In the genomic region with DNA sequence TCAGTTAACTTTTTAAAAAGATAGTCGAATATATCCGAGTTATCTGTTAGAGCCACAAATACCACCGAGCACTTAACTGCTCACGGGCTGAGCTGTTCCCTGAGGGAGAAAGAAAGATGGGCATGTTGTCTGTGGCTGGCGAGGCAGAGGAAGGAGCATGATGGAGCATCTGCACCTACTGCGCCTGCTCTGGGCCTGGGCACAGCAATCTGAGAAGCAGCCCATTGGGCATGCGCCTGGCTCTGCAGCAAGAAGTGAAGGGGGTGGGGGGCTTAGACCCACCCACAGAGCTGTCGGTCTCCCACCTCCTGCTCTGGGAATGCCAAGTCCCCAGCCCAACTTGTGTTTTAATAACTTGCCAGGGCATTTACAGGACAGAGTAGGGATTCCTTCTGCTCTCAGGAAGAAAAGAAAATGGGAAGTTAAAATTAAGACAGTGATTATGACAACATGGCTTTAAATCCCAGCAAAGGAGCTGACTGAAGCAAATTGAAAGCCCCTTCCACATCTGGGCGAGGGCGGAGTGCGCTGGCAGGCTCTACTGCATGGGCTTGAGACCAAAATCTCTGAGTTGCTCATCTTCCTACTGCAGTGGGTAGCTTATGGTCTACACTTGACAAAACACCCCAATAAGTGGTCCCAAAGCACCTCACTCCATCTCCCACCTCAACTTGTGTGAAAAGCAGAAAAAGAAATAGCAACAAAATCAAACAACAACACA, we compare ENCODE assay signal across 23 mouse cellular contexts. TPM values are rescaled to one million over a fixed set of nuclear protein-coding genes. Genes with fewer than 3 reads are reported as not detected.
DNase-seq lines count a peak whose midpoint lies in the region; ATAC-seq lines count a peak whose summit lies in the region.
"Had no signal": no experiment of that assay in that cellular context is flagged by ENCODE, and none has a peak within 500 bp of the region (broad histone marks: within the 10 kb centered on the region; RNA-seq: fewer than 3 reads in every experiment).

No protein-coding gene starts in this region.

- no peaks in the 10 kb centered on the region for H3K9me3 ChIP-seq in embryonic facial prominence, embryonic 15.5 days (replicated peaks)
- H3K9me3 ChIP-seq in embryonic facial prominence, embryonic 10.5 days = no peaks in the 10 kb centered on the region
- H3K9me3 ChIP-seq: heart, embryonic 13.5 days; hindbrain, embryonic 13.5 days; kidney, embryonic 15.5 days; limb, embryonic 13.5 days; liver, embryonic 12.5 days; midbrain, embryonic 13.5 days had no signal

- peak; percentile 57; the same call in 1 of the 2 replicates for ATAC-seq in embryonic facial prominence, embryonic 15.5 days (ENCODE audit: insufficient number of reproducible peaks, low FRiP score, low TSS enrichment, low read depth)
- no peak for ATAC-seq in megakaryocyte-erythroid progenitor cell, adult 5-6 weeks (replicated peaks; ENCODE audit: low FRiP score, low TSS enrichment, poor library complexity, severe bottlenecking)
- ATAC-seq: CD4-positive, CD25-positive, alpha-beta regulatory T cell, adult 4 months; liver, embryonic 12.5 days; midbrain, embryonic 13.5 days had no signal

- no peak overlapping the region; the same call in 1 of the 2 replicates for H3K27ac ChIP-seq in embryonic facial prominence, embryonic 15.5 days (replicated peaks)
- no peak overlapping the region for H3K27ac ChIP-seq in embryonic facial prominence, embryonic 10.5 days (replicated peaks)
- peak overlapping the region; percentile 70 for H3K27ac ChIP-seq in brown adipose tissue, adult 24 weeks (replicated peaks; ENCODE audit: low read depth, low read length)
- H3K27ac ChIP-seq: heart, adult 2 months; heart, embryonic 13.5 days; hindbrain, embryonic 13.5 days; kidney, embryonic 15.5 days; limb, embryonic 13.5 days; liver, embryonic 12.5 days; midbrain, embryonic 13.5 days had no signal

- H3K4me2 ChIP-seq in embryonic facial prominence, embryonic 15.5 days (replicated peaks) = no peak overlapping the region
- H3K4me2 ChIP-seq: heart, embryonic 13.5 days; hindbrain, embryonic 13.5 days; kidney, embryonic 15.5 days; limb, embryonic 13.5 days; liver, embryonic 12.5 days; midbrain, embryonic 13.5 days had no signal

- no peaks in the 10 kb centered on the region for H3K36me3 ChIP-seq in embryonic facial prominence, embryonic 15.5 days
- no peaks in the 10 kb centered on the region for H3K36me3 ChIP-seq in embryonic facial prominence, embryonic 10.5 days (replicated peaks)
- H3K36me3 ChIP-seq: heart, embryonic 13.5 days; hindbrain, embryonic 13.5 days; kidney, embryonic 15.5 days; limb, embryonic 13.5 days; liver, embryonic 12.5 days; midbrain, embryonic 13.5 days had no signal

- no peak overlapping the region for H3K4me3 ChIP-seq in embryonic facial prominence, embryonic 15.5 days (replicated peaks)
- no peak overlapping the region for H3K4me3 ChIP-seq in embryonic facial prominence, embryonic 10.5 days
- H3K4me3 ChIP-seq in brown adipose tissue, adult 24 weeks (ENCODE audit: insufficient read depth, low read depth, low read length) = no peak overlapping the region
- H3K4me3 ChIP-seq: heart, adult 2 months; heart, embryonic 13.5 days; hindbrain, embryonic 13.5 days; kidney, embryonic 15.5 days; limb, embryonic 13.5 days; liver, embryonic 12.5 days; midbrain, embryonic 13.5 days had no signal

- no peak for DNase-seq in embryonic facial prominence, embryonic 10.5 days (ENCODE audit: low spot score)
- DNase-seq in layer of hippocampus, postnatal 10 days (ENCODE audit: low spot score in 2 of 2) = peak; percentile 12 to 24
- DNase-seq in layer of hippocampus, adult 11-12 months (ENCODE audit: low spot score) = no peak
- DNase-seq in gastrocnemius, postnatal 36 days = peak; percentile 14 to 38
- no peak for DNase-seq in T-cell, adult 2 months (ENCODE audit: low spot score)
- DNase-seq: adrenal gland, postnatal 36 days; cerebellum, adult 18-20 months; kidney, adult 11 months; lung, adult 18-20 months; lung, postnatal 10 days; thymus, postnatal 36 days had no signal

- 57% methylated on average over 11 of the region's 11 CpGs for WGBS in embryonic facial prominence, embryonic 15.5 days
- WGBS in embryonic facial prominence, embryonic 10.5 days = 82% methylated on average over 11 of the region's 11 CpGs

- no peaks in the 10 kb centered on the region for H3K4me1 ChIP-seq in embryonic facial prominence, embryonic 15.5 days
- 0 out of 2 replicates have a peak, but pooled peaks cover 3% of the 10 kb centered on the region for H3K4me1 ChIP-seq in embryonic facial prominence, embryonic 10.5 days
- peaks cover 3% of the 10 kb centered on the region for H3K4me1 ChIP-seq in brown adipose tissue, adult 24 weeks (ENCODE audit: control insufficient read depth, insufficient read depth, insufficient read length, low read length)
- H3K4me1 ChIP-seq: heart, embryonic 13.5 days; hindbrain, embryonic 13.5 days; kidney, embryonic 15.5 days; limb, embryonic 13.5 days; liver, embryonic 12.5 days; midbrain, embryonic 13.5 days had no signal

- H3K27me3 ChIP-seq in embryonic facial prominence, embryonic 15.5 days = no peaks in the 10 kb centered on the region
- no peaks in the 10 kb centered on the region for H3K27me3 ChIP-seq in embryonic facial prominence, embryonic 10.5 days (replicated peaks; ENCODE audit: low read depth, poor library complexity, severe bottlenecking)
- H3K27me3 ChIP-seq: heart, embryonic 13.5 days; hindbrain, embryonic 13.5 days; kidney, embryonic 15.5 days; limb, embryonic 13.5 days; liver, embryonic 12.5 days; midbrain, embryonic 13.5 days had no signal

- intact Hi-C loops in gastrocnemius, postnatal 36 days (cut with DNase I) = no loop called here

- no peak overlapping the region for H3K9ac ChIP-seq in embryonic facial prominence, embryonic 15.5 days
- H3K9ac ChIP-seq: heart, embryonic 13.5 days; hindbrain, embryonic 13.5 days; kidney, embryonic 15.5 days; limb, embryonic 13.5 days; liver, embryonic 12.5 days; midbrain, embryonic 13.5 days had no signal

RNA-seq across cellular contexts. Expression of gene Armc2, which starts 50.2 kb away (rescaled TPM):
- 5.1 and 5.2 TPM in 2 replicates for polyA plus RNA-seq in embryonic facial prominence, embryonic 15.5 days (2015; fragmentation: Nextera tagmentation; extraction: Ambion mirVana)
- polyA plus RNA-seq in embryonic facial prominence, embryonic 10.5 days (2016; fragmentation: Nextera tagmentation; extraction: Ambion mirVana) = 1.8 and 2.0 TPM in 2 replicates
- total RNA-seq in layer of hippocampus, postnatal 10 days (2021) = 10 to 100 TPM; 10.2 to 11.0 TPM
- polyA plus RNA-seq in brown adipose tissue, adult 24 weeks (2012; ENCODE audit: insufficient read depth, insufficient read length, missing spikeins) = not detected in 2 replicates
- total RNA-seq in gastrocnemius, postnatal 36 days (2021) = under 1 TPM; 0.10 to 0.51 TPM
- 1.7 TPM in 1 of 2 replicates, not detected in the other for total RNA-seq in megakaryocyte-erythroid progenitor cell, adult 5-6 weeks (2014; fragmentation: Nextera tagmentation)
- total RNA-seq in megakaryocyte-erythroid progenitor cell, adult 5-6 weeks (2017) = 0.04 and 0.28 TPM in 2 replicates
- total RNA-seq: megakaryocyte, adult 5-6 weeks had no signal

Comparison
In these comparisons a context has a peak if more than half of its experiments do, and no peak if none do; other contexts are left out.
1. DNase-seq: peak in layer of hippocampus, postnatal 10 days (2 of 2) and gastrocnemius, postnatal 36 days (2 of 2); none in embryonic facial prominence, embryonic 10.5 days (single experiment), layer of hippocampus, adult 11-12 months (single experiment) and T-cell, adult 2 months (single experiment).
2. RNA of gene Armc2, which starts 50.2 kb away (total RNA-seq): 10.2 to 11.0 TPM in layer of hippocampus, postnatal 10 days; 0.10 to 0.51 TPM in gastrocnemius, postnatal 36 days and 0.04 to 1.7 TPM in megakaryocyte-erythroid progenitor cell, adult 5-6 weeks; every median in the first group is over 4 times any median in the second.